Mouse (Mus musculus) E14TG2a.4 (cell line): ENCODE measurements at regions not wholly inside any gene's neighbourhood (a gene's known extent, or its start where the extent isn't known, plus 50 kb on each side); places are given as distances from the start of the nearest gene placed in this dataset.

Experiments
- H3K27me3 ChIP-seq: 2 replicates; pipeline ENCODE4 v1.6.1; 2014; ENCODE audit warnings: low read length, control low read depth; ENCODE audit not compliant: insufficient read depth
- H3K36me3 ChIP-seq: 2 replicates; pipeline ENCODE4 v1.6.1; 2014; ENCODE audit warnings: low read length, control low read depth; ENCODE audit not compliant: insufficient read depth
- H3K4me1 ChIP-seq: replicated peaks from 2 replicates; pipeline ENCODE4 v1.6.1; 2014; ENCODE audit warnings: low read depth, low read length, control low read depth
- H3K4me3 ChIP-seq: replicated peaks from 2 replicates; pipeline ENCODE4 v1.5.1; 2014; ENCODE audit warnings: mild to moderate bottlenecking, low read length
- H3K9me3 ChIP-seq: 2 replicates; pipeline ENCODE4 v1.6.1; 2014; ENCODE audit warnings: low read length, control low read depth
- CTCF ChIP-seq: conservative IDR thresholded peaks from 2 replicates; pipeline ENCODE4 v1.5.1; 2014; ENCODE audit warnings: low read length
- NANOG ChIP-seq: IDR thresholded peaks from 2 replicates; pipeline ENCODE4 v1.6.1; 2014; ENCODE audit warnings: borderline replicate concordance, low read length, mixed read lengths
- POU5F1 ChIP-seq: IDR thresholded peaks from 2 replicates; pipeline ENCODE4 v1.6.1; 2014; ENCODE audit warnings: low read length, borderline replicate concordance

GRCm38 (mm10) chrX:121301915-121302314 lies 989.0 kb upstream of the H2afb3 start:
- TF ChIP-seq CTCF, result no peak
- TF ChIP-seq NANOG, result no peak
- no peak for TF ChIP-seq POU5F1

DNA sequence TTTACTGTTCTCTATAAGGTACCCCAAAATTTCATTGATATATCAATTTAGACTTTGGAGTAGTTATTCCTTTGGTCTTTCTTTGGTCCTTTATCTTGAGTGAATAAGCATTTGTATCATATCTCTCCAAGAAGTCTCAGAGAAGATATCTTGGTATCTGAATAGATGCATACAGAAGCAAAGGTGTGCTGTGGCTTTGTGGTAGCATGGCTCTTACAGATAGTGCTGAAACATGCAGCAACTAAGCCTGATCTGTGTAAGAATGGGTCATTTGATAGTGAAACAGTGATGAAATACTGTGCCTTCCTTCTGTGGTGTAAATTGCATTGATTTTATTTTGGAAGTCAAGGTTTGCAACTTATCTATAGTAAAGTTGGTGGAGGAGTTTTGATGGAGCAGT lies 978.3 kb upstream of the H2afb3 start:
- TF ChIP-seq NANOG, result no peak
- TF ChIP-seq CTCF, result no peak
- TF ChIP-seq POU5F1, result no peak

More at GRCm38 (mm10) chrX:121301915-121302314, 989.0 kb upstream of the H2afb3 start:
- H3K4me1 ChIP-seq, result no peaks in the 10 kb centered on the region
- no peaks in the 10 kb centered on the region for H3K9me3 ChIP-seq
- no peak overlapping the region for H3K4me3 ChIP-seq
- no peaks in the 10 kb centered on the region for H3K36me3 ChIP-seq
- no peaks in the 10 kb centered on the region for H3K27me3 ChIP-seq

DNA sequence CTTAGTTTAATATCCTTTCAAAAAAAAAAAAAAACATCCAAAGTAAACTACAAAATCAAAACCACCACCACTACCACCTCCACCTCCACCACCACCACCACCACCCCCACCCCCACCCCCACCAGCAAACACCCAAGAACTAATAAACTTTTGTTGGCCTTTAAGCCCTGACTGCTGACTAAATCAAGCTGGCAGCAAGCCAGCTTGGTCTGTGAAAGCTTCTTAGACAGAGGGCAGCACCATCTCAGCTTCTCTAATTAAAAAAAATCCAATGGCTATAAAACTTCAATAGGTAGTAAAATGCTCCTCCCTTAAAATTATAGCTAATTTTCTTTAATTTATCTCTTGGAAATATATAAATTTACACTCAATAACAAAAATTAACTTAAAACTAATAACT lies 957.2 kb upstream of the H2afb3 start:
- H3K4me3 ChIP-seq, result no peak overlapping the region
- no peaks in the 10 kb centered on the region for H3K4me1 ChIP-seq
- no peaks in the 10 kb centered on the region for H3K27me3 ChIP-seq
- no peaks in the 10 kb centered on the region for H3K36me3 ChIP-seq
- no peak for TF ChIP-seq POU5F1
- no peak for TF ChIP-seq NANOG
- no peak for TF ChIP-seq CTCF
- H3K9me3 ChIP-seq, result no peaks in the 10 kb centered on the region

More for the DNA sequence above, 978.3 kb upstream of the H2afb3 start:
- H3K4me1 ChIP-seq, result no peaks in the 10 kb centered on the region
- no peak overlapping the region for H3K4me3 ChIP-seq
- H3K9me3 ChIP-seq, result no peaks in the 10 kb centered on the region
- no peaks in the 10 kb centered on the region for H3K36me3 ChIP-seq
- H3K27me3 ChIP-seq, result no peaks in the 10 kb centered on the region

GRCm38 (mm10) chrX:121269620-121270019 lies 956.7 kb upstream of the H2afb3 start:
- Histone ChIP-seq H3K4me3 (no peak overlapping the region), H3K36me3 (no peaks in the 10 kb centered on the region), H3K9me3 (no peaks in the 10 kb centered on the region), H3K4me1 (no peaks in the 10 kb centered on the region), H3K27me3 (no peaks in the 10 kb centered on the region)
- TF ChIP-seq POU5F1, result no peak
- no peak for TF ChIP-seq NANOG
- no peak for TF ChIP-seq CTCF

- Histone ChIP-seq H3K27me3 (no peaks in the 10 kb centered on the region), H3K36me3 (no peaks in the 10 kb centered on the region), H3K4me3 (no peak overlapping the region), H3K4me1 (no peaks in the 10 kb centered on the region), H3K9me3 (no peaks in the 10 kb centered on the region)
- TF ChIP-seq POU5F1 (peak; percentile 14; the same call in 1 of the 2 replicates), CTCF (no peak), NANOG (no peak)
These were observed 919.5 kb upstream of the H2afb3 start for GRCm38 (mm10) chrX:121232142-121233000.
